Mouse (Mus musculus) limb, embryonic 13.5 days (tissue): ENCODE results near the gene Morn2. TPM values are rescaled to one million over a fixed set of nuclear protein-coding genes. Genes with fewer than 3 reads are reported as not detected.
"Not testable (repeated sequence)": the region's sequence is repeated elsewhere in the genome, so short reads cannot be mapped to it uniquely, and the experiment has no call there.

Experiments used
- ATAC-seq: fragments of 200-750 bp; cut with Nextera tagmentation; 2 replicates; pipeline ENCODE4 v1.8.0; 2017; ENCODE audit warnings: low read depth, moderate number of reproducible peaks, moderate TSS enrichment; ENCODE audit not compliant: low FRiP score
- H3K27ac ChIP-seq: fragments of 300-500 bp; sonication (generic); 2 replicates; pipeline ENCODE4 v1.5.1; 2015; ENCODE audit warnings: inconsistent platforms, mild to moderate bottlenecking, moderate library complexity
- H3K27me3 ChIP-seq: fragments of 300-500 bp; sonication (generic); 2 replicates; pipeline ENCODE4 v1.6.1; 2015; ENCODE audit warnings: mild to moderate bottlenecking, inconsistent platforms
- H3K36me3 ChIP-seq: fragments of 300-500 bp; sonication (generic); 2 replicates; pipeline ENCODE4 v1.6.1; 2015; ENCODE audit warnings: inconsistent platforms, mild to moderate bottlenecking, moderate library complexity
- H3K4me1 ChIP-seq: fragments of 300-500 bp; sonication (generic); 2 replicates; pipeline ENCODE4 v1.6.1; 2015; ENCODE audit warnings: inconsistent platforms
- H3K4me2 ChIP-seq: fragments of 300-500 bp; sonication (generic); replicated peaks from 2 replicates; pipeline ENCODE4 v1.6.1; 2015; ENCODE audit warnings: inconsistent platforms, mild to moderate bottlenecking, moderate library complexity
- H3K4me3 ChIP-seq: fragments of 300-500 bp; sonication (generic); 2 replicates; pipeline ENCODE4 v1.5.1; 2015; ENCODE audit warnings: moderate library complexity, mild to moderate bottlenecking, inconsistent platforms
- H3K9ac ChIP-seq: fragments of 300-500 bp; sonication (generic); 2 replicates; pipeline ENCODE4 v1.6.1; 2015; ENCODE audit warnings: mild to moderate bottlenecking, inconsistent platforms
- H3K9me3 ChIP-seq: fragments of 300-500 bp; sonication (generic); 2 replicates; pipeline ENCODE4 v1.6.1; 2016; ENCODE audit warnings: inconsistent platforms
- WGBS: fragments of 180-500 bp; shearing (Covaris S2); methylation state at CpG from one replicate; pipeline ENCODE4 v1.1.7; 2015; 5-methylcytosine and 5-hydroxymethylcytosine counted together
- polyA plus RNA-seq: library from polyadenylated mRNA; unstranded; fragments of >200 nt; fragmentation: Nextera tagmentation; extraction: Ambion mirVana; gene quantifications from 2 replicates; pipeline ENCODE4 v1.2.1, GENCODE M21; 2015

Gene Morn2
- 18.9 and 19.7 TPM in 2 replicates for polyA plus RNA-seq

GRCm38 (mm10) chr17:80290074-80290657 lies at the start of gene Morn2, which contains the start of gene Dhx57:
TSS of gene Morn2 (plus strand) at chr17:80290203.
TSS of gene Dhx57 (minus strand) at chr17:80290476.
- no peaks in the 10 kb centered on the region for H3K36me3 ChIP-seq
- H3K27ac ChIP-seq: peak within 1 kb of the TSS; percentile 88
- peak within 1 kb of the TSS; percentile 89 for H3K9ac ChIP-seq
- peak within 1 kb of the TSS; percentile 75 for H3K4me2 ChIP-seq
- H3K27me3 ChIP-seq: no peaks in the 10 kb centered on the region
- ATAC-seq: peak; percentile 99
- peak within 1 kb of the TSS; percentile 96 for H3K4me3 ChIP-seq
- WGBS: under 1% methylated on average over 35 of the region's 35 CpGs
- peaks cover 14% of the 10 kb centered on the region for H3K4me1 ChIP-seq
- no peaks in the 10 kb centered on the region for H3K9me3 ChIP-seq

- H3K4me1 ChIP-seq: no peaks in the 10 kb centered on the region
- peaks cover 90% of the 10 kb centered on the region for H3K36me3 ChIP-seq
- 91% methylated on average over 9 of the region's 9 CpGs for WGBS
- H3K9me3 ChIP-seq: no peaks in the 10 kb centered on the region
- H3K4me3 ChIP-seq: no peak overlapping the region
- no peak for ATAC-seq
- H3K27ac ChIP-seq: no peak overlapping the region
- no peak overlapping the region for H3K4me2 ChIP-seq
- H3K9ac ChIP-seq: no peak overlapping the region
- no peaks in the 10 kb centered on the region for H3K27me3 ChIP-seq
Measured at GRCm38 (mm10) chr17:80241594-80241993, 48.4 kb upstream of the Morn2 start.

GRCm38 (mm10) chr17:80243116-80243515 lies 46.9 kb upstream of the Morn2 start:
- H3K4me1 ChIP-seq: no peaks in the 10 kb centered on the region
- H3K27ac ChIP-seq: no peak overlapping the region
- no peak for ATAC-seq
- 60% methylated on average over 13 of the region's 13 CpGs for WGBS
- H3K4me3 ChIP-seq: no peak overlapping the region
- no peak overlapping the region for H3K4me2 ChIP-seq
- H3K36me3 ChIP-seq: peaks cover 94% of the 10 kb centered on the region
- no peaks in the 10 kb centered on the region for H3K9me3 ChIP-seq
- H3K9ac ChIP-seq: no peak overlapping the region
- H3K27me3 ChIP-seq: no peaks in the 10 kb centered on the region

DNA sequence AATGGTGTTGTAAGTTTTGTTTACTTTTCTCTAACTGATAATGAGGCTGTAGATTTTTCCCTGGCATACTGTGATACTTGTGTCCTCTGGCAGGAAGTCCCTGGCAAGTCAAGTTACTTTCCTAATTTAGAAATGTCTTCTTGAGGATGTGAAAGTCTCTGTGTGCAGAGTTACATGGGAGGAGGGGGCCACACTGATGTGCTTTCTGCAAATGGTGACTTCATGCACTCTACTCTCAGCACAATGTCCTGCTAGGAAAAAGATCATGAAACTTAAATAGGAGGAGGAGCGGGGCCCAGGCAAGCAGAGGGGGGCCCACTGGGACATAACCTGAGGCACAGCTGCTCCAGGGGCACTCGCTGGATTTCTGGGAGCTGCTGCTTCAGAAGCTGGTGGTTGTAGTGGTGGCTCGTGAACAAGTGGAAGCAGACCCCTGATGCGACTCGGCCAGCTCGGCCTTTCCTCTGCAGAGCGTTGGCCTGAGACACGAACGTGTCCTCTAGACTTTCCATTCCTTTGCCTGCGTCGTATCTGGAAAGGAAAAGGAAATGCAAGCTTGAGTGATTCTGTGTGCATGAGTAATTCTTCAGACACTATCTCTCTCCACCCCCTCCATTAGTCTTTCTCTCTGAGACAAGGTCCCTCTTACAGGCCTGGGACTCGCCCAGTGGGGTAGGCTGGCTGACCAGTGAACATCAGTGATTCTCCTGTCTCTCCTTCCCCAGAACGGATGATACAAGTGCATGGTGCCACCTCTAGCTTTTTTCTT lies 37.1 kb upstream of the Morn2 start:
- no peak overlapping the region for H3K4me3 ChIP-seq
- H3K27ac ChIP-seq: no peak overlapping the region
- WGBS: 92% methylated on average over 13 of the region's 13 CpGs
- no peaks in the 10 kb centered on the region for H3K4me1 ChIP-seq
- no peak overlapping the region for H3K9ac ChIP-seq
- no peak overlapping the region for H3K4me2 ChIP-seq
- ATAC-seq: no peak
- no peaks in the 10 kb centered on the region for H3K9me3 ChIP-seq
- H3K27me3 ChIP-seq: no peaks in the 10 kb centered on the region
- peaks cover 97% of the 10 kb centered on the region for H3K36me3 ChIP-seq

- no peak overlapping the region for H3K4me2 ChIP-seq
- no peak overlapping the region for H3K4me3 ChIP-seq
- WGBS: 96% methylated on average over 5 of the region's 5 CpGs
- peaks cover 97% of the 10 kb centered on the region for H3K36me3 ChIP-seq
- H3K4me1 ChIP-seq: no peaks in the 10 kb centered on the region
- no peaks in the 10 kb centered on the region for H3K27me3 ChIP-seq
- H3K27ac ChIP-seq: no peak overlapping the region
- no peaks in the 10 kb centered on the region for H3K9me3 ChIP-seq
- no peak overlapping the region for H3K9ac ChIP-seq
- no peak for ATAC-seq
Measured at GRCm38 (mm10) chr17:80254421-80254820, 35.6 kb upstream of the Morn2 start.

DNA sequence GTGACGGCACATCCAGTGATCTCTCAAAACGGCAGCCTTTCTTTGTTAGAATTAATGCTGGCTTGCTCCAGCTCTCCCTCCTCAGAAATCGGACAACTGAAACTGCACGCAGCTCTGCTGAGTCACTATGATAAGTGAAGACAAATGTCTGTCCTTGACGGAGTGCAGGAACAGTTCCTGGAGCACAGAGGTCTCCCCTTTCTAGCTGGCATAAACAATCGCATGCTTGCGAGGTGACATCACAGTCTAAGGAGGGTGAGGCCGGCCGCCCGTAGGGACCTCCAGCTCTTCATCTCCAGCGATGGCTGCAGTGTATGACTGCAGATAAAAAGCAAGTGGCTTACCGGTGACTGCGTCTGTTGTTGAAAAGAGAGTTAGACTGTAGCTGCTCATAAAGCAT lies 34.8 kb upstream of the Morn2 start:
- Histone ChIP-seq H3K9me3 (no peaks in the 10 kb centered on the region), H3K27ac (no peak overlapping the region), H3K4me1 (no peaks in the 10 kb centered on the region), H3K4me2 (no peak overlapping the region), H3K4me3 (no peak overlapping the region), H3K27me3 (no peaks in the 10 kb centered on the region), H3K36me3 (peaks cover 97% of the 10 kb centered on the region), H3K9ac (no peak overlapping the region)
- ATAC-seq: no peak
- 39% methylated on average over 13 of the region's 13 CpGs for WGBS

GRCm38 (mm10) chr17:80267065-80267464 lies 22.9 kb upstream of the Morn2 start:
- Histone ChIP-seq H3K27ac (no peak overlapping the region), H3K9ac (no peak overlapping the region), H3K4me2 (no peak overlapping the region), H3K27me3 (no peaks in the 10 kb centered on the region), H3K9me3 (no peaks in the 10 kb centered on the region), H3K36me3 (peaks cover 91% of the 10 kb centered on the region), H3K4me1 (no peaks in the 10 kb centered on the region), H3K4me3 (no peak overlapping the region)
- ATAC-seq: no peak
- 97% methylated on average over 4 of the region's 4 CpGs for WGBS

- no peak overlapping the region for H3K9ac ChIP-seq
- H3K27me3 ChIP-seq: no peaks in the 10 kb centered on the region
- WGBS: 91% methylated on average over 3 of the region's 3 CpGs
- ATAC-seq: no peak
- no peak overlapping the region for H3K4me2 ChIP-seq
- H3K27ac ChIP-seq: no peak overlapping the region
- peaks cover 92% of the 10 kb centered on the region for H3K36me3 ChIP-seq
- no peaks in the 10 kb centered on the region for H3K9me3 ChIP-seq
- no peaks in the 10 kb centered on the region for H3K4me1 ChIP-seq
- no peak overlapping the region for H3K4me3 ChIP-seq
Measured at GRCm38 (mm10) chr17:80268151-80268550, 21.9 kb upstream of the Morn2 start.

DNA sequence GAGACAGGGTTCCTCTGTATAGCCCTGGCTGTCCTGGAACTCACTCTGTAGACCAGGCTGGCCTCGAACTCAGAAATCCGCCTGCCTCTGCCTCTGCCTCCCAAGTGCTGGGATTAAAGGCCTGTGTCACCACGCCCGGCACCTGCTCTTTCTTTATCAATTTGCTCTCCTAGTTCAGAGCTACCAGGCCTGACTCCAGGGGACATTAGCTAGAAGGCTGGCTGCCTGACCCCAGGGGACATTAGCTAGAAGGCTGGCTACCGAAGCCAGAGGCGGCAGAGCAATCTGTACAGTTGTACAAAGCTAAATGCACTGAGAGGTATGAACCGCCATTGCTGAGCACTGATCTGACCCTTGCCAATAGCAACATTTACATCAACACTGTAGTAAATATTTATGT lies 19.4 kb upstream of the Morn2 start:
- H3K36me3 ChIP-seq: peaks cover 93% of the 10 kb centered on the region
- ATAC-seq, H3K4me2 ChIP-seq, H3K4me3 ChIP-seq, H3K4me1 ChIP-seq, H3K9ac ChIP-seq, H3K27ac ChIP-seq, H3K27me3 ChIP-seq, H3K9me3 ChIP-seq: not testable (repeated sequence)
- 95% methylated on average over 7 of the region's 7 CpGs for WGBS

DNA sequence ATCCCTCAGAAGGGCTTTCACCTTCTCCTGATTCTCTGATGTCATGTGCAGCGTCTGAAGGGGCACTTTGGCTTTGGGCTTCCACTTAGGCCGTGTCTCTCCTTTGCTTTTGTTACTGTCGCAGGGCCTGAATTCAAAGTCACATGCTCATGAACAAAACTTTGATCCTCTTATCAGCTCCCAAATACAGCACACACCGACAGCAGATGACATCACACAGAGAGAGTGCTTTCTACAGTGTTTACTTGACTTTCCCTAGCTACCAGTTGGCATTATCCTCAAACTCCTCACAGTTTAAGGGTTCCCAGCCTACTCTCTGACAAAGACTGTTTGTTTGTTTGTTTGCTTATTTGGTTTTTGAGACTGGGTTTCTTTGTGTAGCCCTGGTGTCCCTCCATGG lies 11.7 kb upstream of the Morn2 start:
- H3K9ac ChIP-seq: no peak overlapping the region
- no peak overlapping the region for H3K4me3 ChIP-seq
- no peak overlapping the region for H3K4me2 ChIP-seq
- no peak for ATAC-seq
- H3K36me3 ChIP-seq: peaks cover 73% of the 10 kb centered on the region
- H3K4me1 ChIP-seq: no peaks in the 10 kb centered on the region
- no peaks in the 10 kb centered on the region for H3K27me3 ChIP-seq
- no peaks in the 10 kb centered on the region for H3K9me3 ChIP-seq
- no peak overlapping the region for H3K27ac ChIP-seq
- WGBS: 89% methylated on average over 4 of the region's 4 CpGs

DNA sequence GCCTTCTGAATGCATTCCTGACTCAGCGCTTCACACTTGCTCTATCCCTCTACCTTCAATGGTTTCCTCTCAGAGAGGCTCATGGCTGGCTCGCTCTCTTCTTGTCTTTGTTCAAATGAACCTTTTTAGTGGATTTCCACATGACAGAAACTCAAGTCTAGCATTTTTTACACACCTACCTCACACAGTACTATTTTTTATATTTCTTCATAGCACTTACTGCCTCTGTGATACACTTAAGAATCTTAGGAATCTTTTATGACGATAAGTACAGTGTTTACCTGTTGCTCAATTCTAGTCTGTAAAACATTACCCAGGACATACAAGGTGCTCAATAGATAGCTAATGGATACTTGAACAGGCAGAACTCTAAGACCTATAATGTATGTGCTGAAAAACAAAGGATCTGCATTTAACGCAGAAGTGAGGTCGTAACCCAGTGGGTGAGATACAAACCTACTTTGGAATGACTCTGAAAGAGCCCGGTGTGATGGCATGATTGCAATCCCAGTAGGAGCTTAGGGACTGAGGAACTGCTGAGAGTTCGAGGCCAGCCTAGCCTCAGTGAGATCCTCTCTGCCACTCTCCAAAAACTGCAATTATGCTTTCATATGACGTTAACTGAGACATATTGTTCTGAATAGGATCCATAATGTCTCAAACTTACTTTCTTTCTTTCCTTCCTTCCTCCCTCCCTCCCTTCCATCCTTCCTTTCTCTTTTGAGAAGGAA lies 10.5 kb upstream of the Morn2 start:
- no peak overlapping the region for H3K4me3 ChIP-seq
- no peaks in the 10 kb centered on the region for H3K9me3 ChIP-seq
- no peak overlapping the region for H3K4me2 ChIP-seq
- no peaks in the 10 kb centered on the region for H3K27me3 ChIP-seq
- no peak overlapping the region for H3K27ac ChIP-seq
- WGBS: 92% methylated on average over 8 of the region's 8 CpGs
- H3K36me3 ChIP-seq: peaks cover 60% of the 10 kb centered on the region
- H3K9ac ChIP-seq: no peak overlapping the region
- no peaks in the 10 kb centered on the region for H3K4me1 ChIP-seq
- ATAC-seq: no peak

DNA sequence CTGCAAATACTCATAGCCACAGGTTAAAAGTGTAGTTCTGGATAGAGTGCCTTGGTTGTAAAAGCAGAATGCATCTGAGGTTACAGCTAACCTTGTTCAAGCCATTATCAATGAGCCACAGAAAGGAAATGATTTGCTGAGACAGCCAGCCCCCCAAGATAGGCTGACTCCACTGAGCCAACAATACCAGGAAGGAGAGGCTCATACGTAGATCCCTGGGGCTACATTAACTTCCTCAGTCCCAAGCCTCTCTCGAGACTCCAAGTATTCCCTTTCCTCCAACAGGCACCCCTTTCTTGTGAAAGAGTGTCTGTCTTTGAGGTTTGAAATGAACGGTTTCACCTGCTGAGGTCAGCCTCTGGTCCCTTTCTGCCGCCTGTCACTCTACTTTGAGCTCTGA lies 5.6 kb upstream of the Morn2 start:
- ATAC-seq: no peak
- WGBS: 79% methylated on average over 4 of the region's 4 CpGs
- no peaks in the 10 kb centered on the region for H3K27me3 ChIP-seq

More for the DNA sequence above, 5.6 kb upstream of the Morn2 start:
- H3K4me1 ChIP-seq: peaks cover 14% of the 10 kb centered on the region
- H3K9ac ChIP-seq: no peak overlapping the region
- H3K4me2 ChIP-seq: no peak overlapping the region
- H3K27ac ChIP-seq: no peak overlapping the region
- H3K36me3 ChIP-seq: peaks cover 17% of the 10 kb centered on the region
- H3K4me3 ChIP-seq: no peak overlapping the region
- H3K9me3 ChIP-seq: no peaks in the 10 kb centered on the region
